Mouse (Mus musculus) testis, adult 2 months (tissue): ENCODE results near the gene Smarcc2.

Experiments used
- CTCF ChIP-seq: fragments of 200-500 bp; IDR thresholded peaks from 2 replicates; pipeline ENCODE4 v1.5.1; 2012; ENCODE audit warnings: low read depth, mild to moderate bottlenecking, inconsistent platforms, low read length, moderate library complexity; ENCODE audit not compliant: control insufficient read depth, insufficient read depth, insufficient replicate concordance
- POLR2A ChIP-seq: fragments of 200-500 bp; IDR thresholded peaks from 2 replicates; pipeline ENCODE4 v1.6.1; 2012; ENCODE audit warnings: low read depth, mild to moderate bottlenecking, inconsistent platforms, low read length, moderate library complexity; ENCODE audit not compliant: control insufficient read depth

- TF ChIP-seq CTCF (no peak), POLR2A (no peak)
These were observed 8.0 kb upstream of the Smarcc2 start for GRCm38 (mm10) chr10:128451014-128451413.
